Mouse (Mus musculus) CD4-positive, CD25-positive, alpha-beta regulatory T cell, adult 2 months (primary cell): Measurements from ENCODE around the gene Psmb2.

Source experiments
- DNase-seq: peaks from one replicate; pipeline ENCODE4 v3.0.0-alpha.2; 2012; ENCODE audit warnings: low read depth, low spot score

Psmb2 gene

GRCm38 (mm10) chr4:126732111-126732510, 54.7 kb downstream of the Psmb2 start:
- DNase-seq, result no peak

- no peak for DNase-seq
Observed at GRCm38 (mm10) chr4:126732531-126733380, 55.3 kb downstream of the Psmb2 start.

- no peak for DNase-seq
Observed at GRCm38 (mm10) chr4:126734001-126734603, 56.7 kb downstream of the Psmb2 start.

- DNase-seq, result no peak
Observed at GRCm38 (mm10) chr4:126734700-126735381, 57.4 kb downstream of the Psmb2 start.

GRCm38 (mm10) chr4:126735382-126736000, 58.1 kb downstream of the Psmb2 start:
- no peak for DNase-seq

GRCm38 (mm10) chr4:126736001-126736414, 58.6 kb downstream of the Psmb2 start, which contains the start of gene Tfap2e:
Tfap2e (minus strand) TSS chr4:126736240.
- DNase-seq, result no peak

GRCm38 (mm10) chr4:126739966-126740676, 62.7 kb downstream of the Psmb2 start:
- peak; percentile 41 for DNase-seq

GRCm38 (mm10) chr4:126741448-126741847, 64.0 kb downstream of the Psmb2 start:
- peak; percentile 85 for DNase-seq

GRCm38 (mm10) chr4:126742976-126743375, 65.5 kb downstream of the Psmb2 start:
- no peak for DNase-seq

GRCm38 (mm10) chr4:126743713-126744112, 66.3 kb downstream of the Psmb2 start:
- no peak for DNase-seq

GRCm38 (mm10) chr4:126744831-126745230, 67.4 kb downstream of the Psmb2 start:
- DNase-seq, result no peak

GRCm38 (mm10) chr4:126745506-126746193, 68.2 kb downstream of the Psmb2 start:
- peak; percentile 78 for DNase-seq

GRCm38 (mm10) chr4:126746194-126746840, 68.9 kb downstream of the Psmb2 start:
- no peak for DNase-seq

GRCm38 (mm10) chr4:126748381-126748780, 71.0 kb downstream of the Psmb2 start:
- no peak for DNase-seq

- no peak for DNase-seq
Observed at GRCm38 (mm10) chr4:126749553-126749952, 72.1 kb downstream of the Psmb2 start.

GRCm38 (mm10) chr4:126750046-126750683, 72.7 kb downstream of the Psmb2 start:
- no peak for DNase-seq

GRCm38 (mm10) chr4:126750863-126751555, 73.6 kb downstream of the Psmb2 start:
- DNase-seq, result no peak

- no peak for DNase-seq
Observed at GRCm38 (mm10) chr4:126751556-126752023, 74.2 kb downstream of the Psmb2 start.
